In genomic region chr17:37049570-37050310, GRCm38 (mm10) we compare ENCODE assay signal across 8 mouse cellular contexts. TPM values are rescaled to one million over a fixed set of nuclear protein-coding genes. Genes with fewer than 3 reads are reported as not detected.
DNase-seq lines count a peak whose midpoint lies in the region; ATAC-seq and TF ChIP-seq lines count a peak whose summit lies in the region.

No protein-coding gene starts in this region.

- peak overlapping the region; percentile 91 for H3K9ac ChIP-seq in forebrain, embryonic 14.5 days (ENCODE audit: low read length)
- H3K9ac ChIP-seq in heart, postnatal 0 days (replicated peaks; ENCODE audit: low read depth, low read length), result no peak overlapping the region
- no peak overlapping the region for H3K9ac ChIP-seq in liver, embryonic 15.5 days
- H3K9ac ChIP-seq in neural tube, embryonic 12.5 days, result peak overlapping the region; percentile 81

- ATAC-seq in forebrain, embryonic 14.5 days, result peak; percentile 13
- peak; percentile 14; the same call in 1 of the 2 replicates for ATAC-seq in heart, postnatal 0 days (ENCODE audit: insufficient read depth, low read depth)
- no peak for ATAC-seq in liver, embryonic 15.5 days (ENCODE audit: insufficient read depth)
- peak; percentile 15; the same call in 1 of the 2 replicates for ATAC-seq in neural tube, embryonic 12.5 days (ENCODE audit: low FRiP score, low read depth)

- no peak for TF ChIP-seq POLR2A in thymus, adult 2 months (IDR thresholded peaks at IDR 0.05; ENCODE audit: control insufficient read depth, extremely low read depth, insufficient read depth, low read length, poor library complexity)

- peaks cover 25% of the 10 kb centered on the region for H3K4me1 ChIP-seq in forebrain, embryonic 14.5 days (ENCODE audit: control insufficient read depth, insufficient read depth, low read length)
- H3K4me1 ChIP-seq in heart, postnatal 0 days (ENCODE audit: control insufficient read depth, insufficient read depth), result peaks cover 22% of the 10 kb centered on the region
- H3K4me1 ChIP-seq in liver, embryonic 15.5 days (replicated peaks), result peaks cover 24% of the 10 kb centered on the region
- peaks cover 48% of the 10 kb centered on the region for H3K4me1 ChIP-seq in neural tube, embryonic 12.5 days
- peaks cover 30% of the 10 kb centered on the region for H3K4me1 ChIP-seq in thymus, adult 2 months (replicated peaks; ENCODE audit: control insufficient read depth, insufficient read depth, low read length)

- H3K4me2 ChIP-seq in forebrain, embryonic 14.5 days (ENCODE audit: low read length), result peak overlapping the region; percentile 83
- peak overlapping the region; percentile 85 for H3K4me2 ChIP-seq in heart, postnatal 0 days (ENCODE audit: low read depth, low read length)
- H3K4me2 ChIP-seq in liver, embryonic 15.5 days, result peak overlapping the region; percentile 50
- H3K4me2 ChIP-seq in neural tube, embryonic 12.5 days (replicated peaks), result peak overlapping the region; percentile 85

- H3K9me3 ChIP-seq in forebrain, embryonic 14.5 days (replicated peaks; ENCODE audit: control insufficient read depth, low read length), result no peaks in the 10 kb centered on the region
- no peaks in the 10 kb centered on the region for H3K9me3 ChIP-seq in heart, postnatal 0 days (replicated peaks; ENCODE audit: control insufficient read depth, low read length)
- no peaks in the 10 kb centered on the region for H3K9me3 ChIP-seq in liver, embryonic 15.5 days (replicated peaks)
- no peaks in the 10 kb centered on the region for H3K9me3 ChIP-seq in neural tube, embryonic 12.5 days

- H3K4me3 ChIP-seq in forebrain, embryonic 14.5 days (ENCODE audit: low read depth, low read length), result peak overlapping the region; percentile 73
- H3K4me3 ChIP-seq in heart, postnatal 0 days (ENCODE audit: low read depth, low read length), result peak overlapping the region; percentile 47
- peak overlapping the region; percentile 28 for H3K4me3 ChIP-seq in liver, embryonic 15.5 days (replicated peaks)
- peak overlapping the region; percentile 68 for H3K4me3 ChIP-seq in neural tube, embryonic 12.5 days
- peak overlapping the region; percentile 17 for H3K4me3 ChIP-seq in thymus, adult 2 months (ENCODE audit: control insufficient read depth, insufficient read depth, low read length)

- H3K36me3 ChIP-seq in forebrain, embryonic 14.5 days (ENCODE audit: control insufficient read depth, insufficient read depth, low read length), result peaks cover 15% of the 10 kb centered on the region
- H3K36me3 ChIP-seq in heart, postnatal 0 days (replicated peaks; ENCODE audit: control insufficient read depth, insufficient read depth, low read length), result peaks cover 6% of the 10 kb centered on the region; the same call in 1 of the 2 replicates
- H3K36me3 ChIP-seq in liver, embryonic 15.5 days (replicated peaks), result no peaks in the 10 kb centered on the region
- H3K36me3 ChIP-seq in neural tube, embryonic 12.5 days, result peaks cover 16% of the 10 kb centered on the region
- peaks cover 3% of the 10 kb centered on the region; the same call in 1 of the 2 replicates for H3K36me3 ChIP-seq in thymus, adult 2 months (ENCODE audit: control insufficient read depth, insufficient read depth, low read length)

- TF ChIP-seq EP300 in heart, postnatal 0 days (IDR thresholded peaks at IDR 0.05; ENCODE audit: low read depth), result no peak

- peak overlapping the region; percentile 68 for H3K27ac ChIP-seq in forebrain, embryonic 14.5 days (ENCODE audit: low read depth, low read length)
- no peak overlapping the region for H3K27ac ChIP-seq in heart, postnatal 0 days (ENCODE audit: low read depth)
- H3K27ac ChIP-seq in liver, embryonic 15.5 days (replicated peaks), result no peak overlapping the region
- H3K27ac ChIP-seq in neural tube, embryonic 12.5 days, result peak overlapping the region; percentile 62
- H3K27ac ChIP-seq in thymus, adult 2 months (ENCODE audit: control insufficient read depth, insufficient read depth, low read length), result no peak overlapping the region

- TF ChIP-seq CTCF in heart, postnatal 0 days (IDR thresholded peaks at IDR 0.05; ENCODE audit: low read depth), result peak; percentile 41
- TF ChIP-seq CTCF in thymus, adult 2 months (IDR thresholded peaks at IDR 0.05; ENCODE audit: borderline replicate concordance, control insufficient read depth, extremely low read depth, insufficient read depth, low read length, poor library complexity), result peak; percentile 52; the same call in 1 of the 2 replicates

- peak; percentile 80 for DNase-seq in layer of hippocampus, adult 11-12 months (ENCODE audit: low spot score)
- DNase-seq in layer of hippocampus, adult 9-10 months (ENCODE audit: low spot score), result no peak
- peak; percentile 71 for DNase-seq in forebrain, embryonic 14.5 days (ENCODE audit: low spot score)
- peak; percentile 31 for DNase-seq in heart, postnatal 0 days (ENCODE audit: low spot score)
- peak; percentile 73 to 75 for DNase-seq in kidney, postnatal 25 days
- peak; percentile 71 for DNase-seq in thymus, adult 2 months

- WGBS in forebrain, embryonic 14.5 days, result 2% methylated on average over 39 of the region's 39 CpGs
- 8% methylated on average over 39 of the region's 39 CpGs for WGBS in heart, postnatal 0 days
- WGBS in liver, embryonic 15.5 days (ENCODE audit: insufficient replicate concordance), result 6% methylated on average over 39 of the region's 39 CpGs
- 1% methylated on average over 39 of the region's 39 CpGs for WGBS in neural tube, embryonic 12.5 days
- WGBS in thymus, adult 2 months, result 21% methylated on average over 39 of the region's 39 CpGs

- no peaks in the 10 kb centered on the region for H3K27me3 ChIP-seq in forebrain, embryonic 14.5 days (replicated peaks; ENCODE audit: control insufficient read depth, insufficient read depth, low read length)
- H3K27me3 ChIP-seq in heart, postnatal 0 days (ENCODE audit: control insufficient read depth, insufficient read depth, low read length), result peaks cover 37% of the 10 kb centered on the region
- H3K27me3 ChIP-seq in liver, embryonic 15.5 days, result peaks cover 82% of the 10 kb centered on the region
- H3K27me3 ChIP-seq in neural tube, embryonic 12.5 days (replicated peaks), result peaks cover 8% of the 10 kb centered on the region
- peaks cover 7% of the 10 kb centered on the region for H3K27me3 ChIP-seq in thymus, adult 2 months (ENCODE audit: control insufficient read depth, insufficient read depth, low read length)

RNA-seq across cellular contexts. Expression of gene Gabbr1, which starts 4.0 kb away (rescaled TPM):
- 53.4 and 60.5 TPM in 2 replicates for polyA plus RNA-seq in forebrain, embryonic 14.5 days (2014; fragmentation: Nextera tagmentation; extraction: Ambion mirVana)
- 4.8 and 6.7 TPM in 2 replicates for total RNA-seq in heart, postnatal 0 days (2014; rRNA removed; ENCODE audit: low replicate concordance)
- polyA plus RNA-seq in heart, postnatal 0 days (2015; fragmentation: Nextera tagmentation; extraction: Ambion mirVana), result 1.8 and 1.9 TPM in 2 replicates
- 0.25 and 0.66 TPM in 2 replicates for polyA plus RNA-seq in liver, embryonic 15.5 days (2015; fragmentation: Nextera tagmentation; extraction: Ambion mirVana)
- 44.6 and 47.0 TPM in 2 replicates for polyA plus RNA-seq in neural tube, embryonic 12.5 days (2016; fragmentation: Nextera tagmentation; extraction: Ambion mirVana)
- 124 and 135 TPM in 2 replicates for polyA plus RNA-seq in thymus, adult 2 months (2012; rRNA removed)

RNA-seq across cellular contexts. Expression of gene Mog, which starts 26.5 kb away (rescaled TPM):
- polyA plus RNA-seq in forebrain, embryonic 14.5 days (2014; fragmentation: Nextera tagmentation; extraction: Ambion mirVana), result 0.98 and 1.4 TPM in 2 replicates
- not detected in 2 replicates for total RNA-seq in heart, postnatal 0 days (2014; rRNA removed; ENCODE audit: low replicate concordance)
- polyA plus RNA-seq in heart, postnatal 0 days (2015; fragmentation: Nextera tagmentation; extraction: Ambion mirVana), result not detected in 2 replicates
- polyA plus RNA-seq in liver, embryonic 15.5 days (2015; fragmentation: Nextera tagmentation; extraction: Ambion mirVana), result not detected in 2 replicates
- 1.0 and 1.3 TPM in 2 replicates for polyA plus RNA-seq in neural tube, embryonic 12.5 days (2016; fragmentation: Nextera tagmentation; extraction: Ambion mirVana)
- not detected in 2 replicates for polyA plus RNA-seq in thymus, adult 2 months (2012; rRNA removed)

RNA-seq across cellular contexts. Expression of gene Olfr90, which starts 38.6 kb away (rescaled TPM):
- not detected in 2 replicates for polyA plus RNA-seq in forebrain, embryonic 14.5 days (2014; fragmentation: Nextera tagmentation; extraction: Ambion mirVana)
- not detected in 2 replicates for total RNA-seq in heart, postnatal 0 days (2014; rRNA removed; ENCODE audit: low replicate concordance)
- polyA plus RNA-seq in heart, postnatal 0 days (2015; fragmentation: Nextera tagmentation; extraction: Ambion mirVana), result not detected in 2 replicates
- polyA plus RNA-seq in liver, embryonic 15.5 days (2015; fragmentation: Nextera tagmentation; extraction: Ambion mirVana), result not detected in 2 replicates
- 0.11 TPM in 1 of 2 replicates, not detected in the other for polyA plus RNA-seq in neural tube, embryonic 12.5 days (2016; fragmentation: Nextera tagmentation; extraction: Ambion mirVana)
- polyA plus RNA-seq in thymus, adult 2 months (2012; rRNA removed), result not detected in 2 replicates

RNA-seq across cellular contexts. Expression of gene Olfr91, which starts 48.3 kb away (rescaled TPM):
- polyA plus RNA-seq in forebrain, embryonic 14.5 days (2014; fragmentation: Nextera tagmentation; extraction: Ambion mirVana), result not detected in 2 replicates
- total RNA-seq in heart, postnatal 0 days (2014; rRNA removed; ENCODE audit: low replicate concordance), result not detected in 2 replicates
- not detected in 2 replicates for polyA plus RNA-seq in heart, postnatal 0 days (2015; fragmentation: Nextera tagmentation; extraction: Ambion mirVana)
- not detected in 2 replicates for polyA plus RNA-seq in liver, embryonic 15.5 days (2015; fragmentation: Nextera tagmentation; extraction: Ambion mirVana)
- polyA plus RNA-seq in neural tube, embryonic 12.5 days (2016; fragmentation: Nextera tagmentation; extraction: Ambion mirVana), result not detected in 2 replicates
- not detected in 2 replicates for polyA plus RNA-seq in thymus, adult 2 months (2012; rRNA removed)

RNA-seq across cellular contexts. Expression of gene Zfp57, which starts 48.8 kb away (rescaled TPM):
- 199 and 268 TPM in 2 replicates for polyA plus RNA-seq in forebrain, embryonic 14.5 days (2014; fragmentation: Nextera tagmentation; extraction: Ambion mirVana)
- 12.5 and 14.7 TPM in 2 replicates for total RNA-seq in heart, postnatal 0 days (2014; rRNA removed; ENCODE audit: low replicate concordance)
- 9.2 and 10.0 TPM in 2 replicates for polyA plus RNA-seq in heart, postnatal 0 days (2015; fragmentation: Nextera tagmentation; extraction: Ambion mirVana)
- polyA plus RNA-seq in liver, embryonic 15.5 days (2015; fragmentation: Nextera tagmentation; extraction: Ambion mirVana), result 3.2 and 3.8 TPM in 2 replicates
- polyA plus RNA-seq in neural tube, embryonic 12.5 days (2016; fragmentation: Nextera tagmentation; extraction: Ambion mirVana), result 208 and 210 TPM in 2 replicates
- polyA plus RNA-seq in thymus, adult 2 months (2012; rRNA removed), result 0.94 and 1.1 TPM in 2 replicates

Comparison
In these comparisons a context has a peak if more than half of its experiments do, and no peak if none do; other contexts are left out.
1. H3K27ac ChIP-seq: peak in forebrain, embryonic 14.5 days (single experiment) and neural tube, embryonic 12.5 days (single experiment); none in heart, postnatal 0 days (single experiment), liver, embryonic 15.5 days (single experiment) and thymus, adult 2 months (single experiment).
2. H3K4me3 ChIP-seq: peak in every context shown above with its lines; median percentile 73 in forebrain, embryonic 14.5 days; 68 in neural tube, embryonic 12.5 days; 47 in heart, postnatal 0 days; 28 in liver, embryonic 15.5 days; 17 in thymus, adult 2 months.
3. H3K9ac ChIP-seq: peak in forebrain, embryonic 14.5 days (single experiment) and neural tube, embryonic 12.5 days (single experiment); none in heart, postnatal 0 days (single experiment) and liver, embryonic 15.5 days (single experiment).
4. RNA of gene Gabbr1, which starts 4.0 kb away (polyA plus RNA-seq): 124 to 135 TPM in thymus, adult 2 months, 53.4 to 60.5 TPM in forebrain, embryonic 14.5 days and 44.6 to 47.0 TPM in neural tube, embryonic 12.5 days; 1.8 to 1.9 TPM in heart, postnatal 0 days and 0.25 to 0.66 TPM in liver, embryonic 15.5 days; every median in the first group is over 10 times any median in the second.
5. Peak in every context shown above with its lines, with median percentiles within 50 percentile points of each other: H3K4me2 ChIP-seq.